Mouse (Mus musculus): ENCODE results near the gene Dusp1.

Gene Dusp1

DNA sequence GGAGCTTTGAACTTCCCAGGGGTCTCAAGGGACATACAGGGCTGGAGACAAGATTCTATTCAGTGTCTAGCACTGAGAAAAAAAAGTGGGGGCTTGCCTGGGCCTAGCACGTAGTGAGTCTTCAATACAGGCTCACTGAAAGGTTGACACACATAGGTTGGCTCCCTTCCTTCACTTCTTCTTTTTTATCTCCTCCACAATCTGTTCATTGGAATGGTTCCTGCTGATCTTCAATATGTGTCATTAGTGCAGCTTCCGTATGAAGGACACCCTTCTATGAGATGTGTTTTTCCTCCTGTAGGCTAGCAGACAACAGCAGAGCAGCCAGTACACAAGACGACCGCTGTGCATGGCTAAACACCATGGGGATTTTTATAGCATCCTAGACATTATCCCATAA, 37.1 kb downstream of the Dusp1 start:
- DNase-seq (ENCODE audit: low spot score in 2 of 2), result no peak

DNA sequence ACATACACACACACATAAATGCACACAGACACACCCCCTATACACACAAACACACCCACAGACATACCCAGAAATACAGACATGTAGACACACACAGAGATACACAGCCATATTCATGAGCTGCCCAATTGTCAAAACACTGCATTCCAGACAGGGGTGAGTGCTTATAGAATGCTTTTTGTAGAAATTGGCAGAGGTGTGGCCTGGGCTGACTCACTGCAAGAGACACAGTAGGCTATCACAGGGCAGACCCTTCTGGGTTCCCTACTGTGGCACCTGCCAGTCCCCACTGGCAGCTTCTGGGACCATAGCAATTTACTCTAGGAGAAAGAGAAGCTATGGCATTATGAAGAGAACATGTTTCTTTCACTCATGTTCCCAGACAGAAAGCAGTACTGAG, 37.6 kb downstream of the Dusp1 start:
- DNase-seq (ENCODE audit: low spot score in 2 of 2), result no peak

DNA sequence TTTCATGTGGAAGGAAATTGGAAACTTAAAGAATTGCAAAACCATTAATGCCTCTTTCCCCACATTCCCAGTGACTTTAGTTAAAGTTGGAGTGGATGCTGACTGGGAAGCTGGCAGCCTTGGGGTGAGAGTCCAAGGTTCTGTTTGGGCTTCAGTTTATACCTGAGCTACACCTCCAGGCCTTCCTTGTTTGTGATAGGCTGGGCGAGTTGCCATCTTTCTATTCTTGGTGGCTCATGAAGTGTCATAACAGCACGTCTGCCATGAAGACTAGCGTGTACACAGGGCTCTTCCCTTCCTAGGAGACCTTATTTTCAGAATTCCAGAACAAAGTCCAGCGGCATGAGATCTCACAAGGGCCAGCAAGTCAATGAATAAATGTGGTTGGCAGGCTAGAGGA, 39.2 kb downstream of the Dusp1 start:
- DNase-seq (ENCODE audit: low spot score in 2 of 2), result no peak

DNA sequence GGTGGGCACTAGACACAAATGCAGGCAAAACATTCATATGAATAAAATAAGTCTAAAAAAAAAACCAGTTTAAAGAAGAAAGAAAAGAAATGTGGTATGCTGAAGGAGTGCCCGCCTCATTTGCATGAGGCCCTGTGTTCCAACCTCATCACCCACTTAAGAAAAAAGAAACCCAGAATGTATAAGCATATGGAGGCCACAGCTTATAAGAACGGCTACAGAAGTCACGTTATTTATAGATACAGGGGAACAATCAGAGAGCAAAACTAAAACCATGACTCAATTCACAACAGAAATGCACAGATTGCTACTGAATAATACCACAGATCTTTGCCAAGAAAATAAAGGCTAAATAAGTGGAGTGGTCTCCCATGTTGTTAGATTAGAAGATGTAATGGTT, 43.6 kb downstream of the Dusp1 start:
- no peak for DNase-seq (ENCODE audit: low spot score in 2 of 2)

DNA sequence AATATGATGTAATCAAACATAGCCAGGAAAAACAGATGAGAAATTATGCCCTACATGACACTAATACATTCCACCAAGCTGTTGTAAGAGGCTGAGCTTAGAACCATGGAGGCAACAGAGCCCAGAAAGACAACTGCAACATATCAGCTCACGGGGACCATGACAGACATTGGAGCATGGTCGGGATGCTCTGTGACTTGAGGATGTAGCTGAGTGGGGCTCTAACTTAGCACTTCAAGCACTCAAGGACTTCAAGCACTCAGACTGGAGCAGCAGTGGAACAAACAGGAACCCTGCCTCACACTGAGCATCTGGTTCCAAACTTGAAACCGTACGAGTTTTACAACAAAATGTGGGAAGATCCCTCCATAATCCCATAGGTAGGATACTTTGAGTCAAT, 46.3 kb downstream of the Dusp1 start:
- no peak for DNase-seq (ENCODE audit: low spot score in 2 of 2)

DNA sequence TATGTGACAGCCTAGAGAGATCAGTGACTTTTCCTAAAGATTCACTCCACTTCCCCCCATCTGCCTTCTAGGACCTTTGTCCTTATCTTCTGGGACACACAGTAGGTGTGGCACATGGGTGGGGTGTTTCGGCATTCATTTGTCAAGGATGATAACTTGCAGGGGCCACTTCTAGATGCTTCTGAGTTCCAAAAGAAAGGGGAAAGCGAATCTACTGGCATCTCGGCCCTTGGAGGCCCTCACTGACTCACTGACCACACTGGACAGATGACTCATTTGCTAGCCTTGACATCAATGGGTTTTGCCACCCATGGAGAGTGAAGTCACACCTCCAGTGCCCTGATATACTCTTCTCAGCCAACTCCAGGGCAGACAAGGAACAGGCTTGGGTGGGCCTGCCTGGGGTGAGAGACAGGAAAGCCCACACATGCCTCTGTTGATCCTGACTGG, 47.3 kb downstream of the Dusp1 start:
- no peak for DNase-seq (ENCODE audit: low spot score in 2 of 2)

DNA sequence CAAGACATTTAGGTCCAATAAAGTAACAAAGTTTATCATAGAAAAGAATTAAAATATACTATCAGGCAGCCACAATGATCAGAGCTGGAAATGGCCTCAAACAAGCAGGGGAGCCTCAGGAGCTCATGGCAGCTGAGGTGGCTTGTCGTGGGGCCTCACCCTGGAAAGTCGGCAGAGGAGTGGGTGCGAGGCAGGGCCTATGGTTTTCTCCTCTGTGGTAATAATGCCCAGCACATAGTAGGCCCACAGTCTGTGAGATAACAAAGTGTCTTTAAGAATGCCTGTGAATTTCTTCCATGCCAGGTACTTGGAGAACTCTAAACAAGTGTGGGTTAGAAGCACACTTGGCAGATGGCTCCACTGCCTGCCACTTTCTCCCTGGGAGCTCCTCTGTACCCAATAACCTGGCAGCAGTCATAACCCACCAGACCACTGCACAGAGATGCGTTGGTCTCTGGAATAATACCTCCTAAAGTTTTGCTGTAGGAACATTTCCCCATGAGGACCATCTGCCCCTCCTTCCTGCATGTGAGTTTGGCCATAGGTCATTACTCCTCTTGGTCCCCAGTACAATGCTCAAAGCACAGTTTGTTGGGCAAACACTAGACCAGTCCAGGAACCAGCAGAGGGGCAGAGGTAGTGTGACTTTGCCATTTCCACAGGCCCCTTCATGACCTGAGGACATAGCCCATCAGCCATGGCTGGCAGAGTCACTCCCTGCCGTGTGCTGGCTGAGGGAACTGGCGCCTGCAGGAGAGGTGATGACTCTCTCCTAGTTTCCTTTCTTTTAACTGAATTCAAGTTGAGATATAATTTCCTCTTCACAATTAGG, 48.3 kb downstream of the Dusp1 start:
- no peak for DNase-seq (ENCODE audit: low spot score in 2 of 2)

DNA sequence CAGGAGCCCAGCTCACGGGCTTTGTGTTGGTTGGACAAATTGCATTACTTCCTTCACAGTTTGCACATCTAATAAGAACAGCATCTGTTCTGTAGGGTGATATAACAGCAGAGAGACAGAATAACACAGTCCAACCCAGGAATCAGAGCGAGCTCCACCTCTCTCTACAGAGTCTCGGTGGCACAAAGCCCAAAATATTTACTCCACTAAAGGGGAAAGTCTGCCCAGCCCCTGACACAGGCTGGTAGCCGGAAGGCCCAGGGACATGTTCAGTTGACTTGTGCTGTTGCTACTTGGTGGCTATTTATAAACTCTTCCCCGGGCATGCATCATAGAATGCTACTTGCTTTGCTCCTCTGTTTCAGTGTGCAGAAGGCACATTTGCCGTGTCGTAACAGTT, 49.0 kb downstream of the Dusp1 start:
- no peak for DNase-seq (ENCODE audit: low spot score in 2 of 2)

DNA sequence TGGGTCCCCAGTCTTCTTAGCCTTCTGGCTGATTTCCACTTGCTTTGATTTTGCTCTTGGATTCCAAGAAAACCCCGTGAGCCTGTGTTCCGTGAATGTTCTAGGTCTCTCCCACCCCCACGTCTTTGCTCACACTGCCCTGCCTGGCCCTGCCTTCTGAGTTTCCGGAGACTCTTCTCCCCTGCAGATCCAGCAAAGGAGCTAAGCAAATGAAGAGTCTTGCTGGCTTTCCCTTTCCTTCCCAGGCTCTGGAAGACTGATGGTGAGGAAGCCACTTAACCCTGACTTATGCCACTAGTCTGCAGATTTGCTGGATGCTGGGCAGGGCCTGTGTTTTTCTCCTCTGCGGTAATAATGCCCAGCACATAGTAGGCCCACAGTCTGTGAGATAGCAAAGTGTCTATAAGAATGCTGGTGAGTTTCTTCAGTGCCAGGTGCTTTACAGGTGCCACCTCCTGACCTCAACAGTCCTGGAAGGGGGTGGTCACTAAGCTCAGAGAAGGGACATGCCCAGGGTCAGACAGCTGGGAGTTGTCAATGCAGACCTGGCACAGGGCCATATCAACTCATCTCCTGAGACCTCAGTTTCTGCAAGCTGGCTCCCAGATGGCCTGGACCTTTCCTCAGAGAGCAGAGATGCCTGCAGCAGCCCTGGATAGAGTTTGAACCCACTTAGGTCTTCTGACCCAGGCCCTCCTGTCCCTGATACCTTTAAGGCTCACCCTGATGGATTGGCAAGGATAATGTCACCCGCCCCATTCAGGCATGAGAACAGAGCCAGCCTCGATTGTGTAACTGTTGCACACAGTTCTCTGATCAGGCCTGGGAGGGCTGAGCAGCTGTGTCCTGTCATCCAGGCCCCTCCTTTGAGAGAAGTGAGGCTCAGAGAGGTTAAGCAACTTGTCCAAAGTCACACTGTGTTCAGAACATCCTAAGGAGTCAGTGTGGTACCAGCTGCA, 49.8 kb downstream of the Dusp1 start:
- peak in 1 of 2 experiments; percentile 75 for DNase-seq (ENCODE audit: low spot score in 2 of 2)

DNA sequence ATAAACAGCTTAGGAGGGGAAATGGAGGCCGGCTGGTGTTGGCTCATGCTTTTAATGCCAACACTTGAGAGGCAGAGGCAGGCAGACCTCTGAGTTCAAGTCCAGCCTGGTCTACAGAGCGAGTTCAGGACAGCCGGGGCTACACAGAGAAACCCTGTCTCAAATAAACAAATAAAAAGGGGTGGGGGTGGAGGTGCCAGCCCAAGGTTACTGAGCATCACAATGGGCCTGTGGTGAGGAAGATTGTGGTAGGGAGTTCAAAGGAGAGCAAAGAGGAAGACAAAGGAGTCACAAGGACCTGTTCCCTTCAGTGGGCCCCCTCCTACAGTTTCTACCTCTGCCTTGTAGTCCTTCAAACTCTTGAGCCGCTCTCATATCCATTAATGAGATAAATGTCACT, 50.7 kb downstream of the Dusp1 start:
- no peak for DNase-seq (ENCODE audit: low spot score in 2 of 2)

DNA sequence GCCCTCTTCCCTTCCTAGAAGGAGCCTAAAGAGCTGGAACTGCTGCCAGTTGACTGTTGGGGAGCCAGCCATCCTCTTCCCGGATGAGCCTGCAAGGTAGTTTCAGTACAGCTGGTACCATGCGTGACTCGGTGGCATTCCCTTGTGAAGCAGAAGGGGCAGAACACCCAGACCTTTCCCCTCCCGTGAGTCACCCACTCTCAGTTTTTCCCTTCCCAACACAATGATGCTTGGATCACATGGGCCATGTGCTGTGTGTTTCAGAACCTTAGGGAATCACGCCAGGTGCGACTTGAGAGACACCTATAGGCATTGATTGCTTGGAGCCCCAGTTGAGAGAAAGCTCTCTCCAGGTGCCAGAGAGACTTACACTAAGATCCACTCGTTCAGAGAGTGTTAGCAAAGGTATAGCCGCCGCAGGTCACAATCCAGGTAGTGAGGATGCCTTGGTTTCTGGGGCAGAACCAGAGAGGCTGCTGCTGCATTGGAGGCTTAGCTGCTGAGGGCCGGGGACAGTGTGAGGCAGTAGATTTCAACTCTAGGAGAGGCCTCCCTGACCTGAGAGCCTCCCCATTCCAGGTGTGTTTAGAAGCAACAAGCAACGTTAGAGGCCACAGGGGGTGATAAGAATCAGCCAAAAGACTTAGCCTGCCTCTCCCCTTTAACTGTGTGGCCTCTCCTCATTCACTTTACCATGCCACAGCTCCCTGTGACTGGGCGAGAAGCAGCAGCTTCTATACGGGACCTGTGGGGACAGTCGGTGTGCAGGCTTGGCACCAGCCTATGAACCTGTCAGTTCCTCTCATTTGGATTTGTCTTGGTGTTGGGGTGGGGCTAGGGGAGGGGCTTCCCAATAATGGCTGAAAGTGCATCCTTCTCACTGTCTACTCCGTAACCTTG, 51.5 kb downstream of the Dusp1 start:
- no peak for DNase-seq (ENCODE audit: low spot score in 2 of 2)

DNA sequence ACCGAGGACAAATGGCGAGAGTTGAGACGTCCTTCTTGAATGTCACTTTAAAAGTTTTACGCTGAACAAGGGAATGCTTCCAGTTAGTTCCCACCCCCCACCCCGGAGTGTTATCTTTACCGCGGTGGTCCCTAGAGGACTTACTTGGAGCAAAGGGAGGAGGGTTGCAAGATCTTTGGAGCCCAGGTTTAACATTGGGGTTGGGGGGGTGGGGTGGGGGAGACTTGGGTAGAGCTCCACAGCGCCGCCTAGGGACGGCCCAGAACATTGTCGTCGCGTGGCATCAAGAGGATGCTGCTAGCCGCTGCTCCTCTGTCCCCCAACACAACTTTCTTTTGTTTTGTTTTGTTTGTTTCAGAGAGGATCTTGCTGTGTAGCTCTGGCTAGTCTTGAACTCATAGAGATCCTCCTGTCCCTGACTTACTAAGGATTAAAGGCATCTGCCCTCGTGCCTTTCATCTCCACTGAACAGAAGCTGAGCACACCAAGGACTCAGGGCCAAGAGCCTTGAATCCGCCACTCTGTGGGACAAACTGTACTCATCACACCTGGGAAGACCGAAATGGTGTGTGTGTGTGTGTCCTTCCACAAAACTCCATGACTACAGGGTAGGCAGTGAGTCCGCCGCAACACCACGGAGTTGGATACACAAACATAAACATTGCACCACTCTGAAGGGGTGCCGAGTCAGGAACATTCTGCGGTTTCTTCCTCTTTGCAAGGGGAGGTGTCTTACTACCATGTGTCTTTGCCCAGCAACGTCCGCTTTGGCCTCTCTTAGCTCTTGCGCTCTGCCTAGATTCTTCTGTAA, 52.8 kb downstream of the Dusp1 start:
- no peak for DNase-seq (ENCODE audit: low spot score in 2 of 2)

DNA sequence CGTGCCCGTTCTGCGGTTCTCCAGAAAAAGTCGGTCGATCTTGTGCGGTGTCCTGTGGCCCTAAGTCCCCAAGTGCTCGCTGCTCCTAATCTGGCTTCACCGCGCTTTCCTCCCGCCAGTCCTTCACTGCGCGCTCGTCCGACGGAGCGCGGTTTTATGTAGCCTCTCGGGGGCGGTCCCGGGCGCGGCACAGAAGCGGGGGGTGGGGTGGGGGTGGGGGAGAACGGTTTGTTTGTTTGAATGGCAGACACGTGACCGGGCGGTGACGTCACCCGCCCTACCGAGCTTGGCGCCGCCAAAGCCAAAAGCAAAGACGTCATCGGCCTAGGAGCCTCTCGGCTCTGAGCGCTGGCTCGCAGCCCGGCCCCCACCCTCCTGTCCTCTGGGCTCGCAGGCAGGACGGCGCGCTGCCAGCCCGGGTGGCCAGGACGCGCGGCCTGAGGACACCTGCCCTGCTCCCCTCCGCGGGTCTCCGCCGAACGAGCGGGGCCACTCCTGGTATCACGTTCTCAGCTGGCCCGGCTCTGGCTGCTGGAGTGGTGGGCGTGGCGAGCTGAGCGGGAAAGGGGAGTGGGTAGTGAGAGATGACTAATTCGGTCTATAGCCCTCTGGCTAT, 53.5 kb downstream of the Dusp1 start:
- peak; percentile 90 to 96 for DNase-seq (ENCODE audit: low spot score in 2 of 2)

DNA sequence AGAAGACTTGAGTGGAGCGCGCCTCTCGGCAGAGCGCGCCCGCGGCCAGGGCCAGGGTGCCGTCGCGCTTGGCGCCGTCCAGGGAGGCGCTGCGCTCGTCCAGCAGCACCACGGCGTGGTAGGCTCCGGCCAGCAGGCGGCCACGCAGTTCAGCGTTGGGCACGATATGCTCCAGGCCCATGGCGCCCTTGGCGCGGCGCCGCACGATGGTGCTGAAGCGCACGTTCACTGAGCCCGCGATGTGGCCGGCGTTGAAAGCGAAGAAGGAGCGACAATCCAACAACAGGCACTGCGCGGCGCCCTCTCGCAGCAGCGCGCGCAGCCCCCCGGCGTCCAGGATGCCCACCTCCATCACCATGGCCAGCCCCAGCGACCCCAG, 54.0 kb downstream of the Dusp1 start:
- DNase-seq (ENCODE audit: low spot score in 2 of 2), result peak; percentile 78 to 83

DNA sequence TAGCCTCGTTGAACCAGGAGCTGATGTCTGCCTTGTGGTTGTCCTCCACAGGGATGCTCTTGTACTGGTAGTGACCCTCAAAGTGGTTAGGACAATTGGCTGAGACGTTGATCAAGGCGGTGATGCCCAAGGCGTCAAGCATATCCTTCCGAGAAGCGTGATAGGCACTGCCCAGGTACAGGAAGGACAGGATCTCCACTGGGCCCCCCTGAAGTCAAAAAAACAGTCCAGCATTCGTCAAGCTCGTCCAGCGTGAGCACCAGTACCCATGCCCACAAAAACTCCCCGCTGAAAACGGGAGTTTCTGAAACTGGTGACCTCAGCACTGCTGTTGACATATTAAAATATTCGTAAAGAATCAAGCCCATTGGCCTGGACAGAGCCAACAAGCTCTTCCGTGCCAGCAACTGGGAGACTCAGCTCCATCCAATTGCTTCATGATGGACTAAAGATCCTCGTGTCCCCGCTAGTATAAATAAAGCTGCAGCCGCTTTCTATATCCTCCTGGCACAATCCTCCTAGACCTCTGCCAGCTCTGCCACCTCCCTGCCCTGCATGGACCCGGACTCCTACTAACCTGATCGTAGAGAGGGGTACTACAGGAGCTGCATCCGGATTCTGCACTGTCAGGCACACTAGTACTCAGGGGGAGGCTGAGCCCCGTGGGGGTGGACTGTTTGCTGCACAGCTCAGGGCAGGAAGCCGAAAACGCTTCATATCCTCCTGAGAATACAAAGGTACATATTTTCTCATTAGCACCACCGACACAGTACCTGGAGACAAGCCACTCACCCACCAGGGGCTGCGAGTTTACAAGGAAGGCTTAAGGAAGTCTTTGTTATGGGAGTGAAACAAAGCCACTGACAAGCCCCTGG, 54.7 kb downstream of the Dusp1 start:
- DNase-seq (ENCODE audit: low spot score in 2 of 2), result peak in 1 of 2 experiments; percentile 57

DNA sequence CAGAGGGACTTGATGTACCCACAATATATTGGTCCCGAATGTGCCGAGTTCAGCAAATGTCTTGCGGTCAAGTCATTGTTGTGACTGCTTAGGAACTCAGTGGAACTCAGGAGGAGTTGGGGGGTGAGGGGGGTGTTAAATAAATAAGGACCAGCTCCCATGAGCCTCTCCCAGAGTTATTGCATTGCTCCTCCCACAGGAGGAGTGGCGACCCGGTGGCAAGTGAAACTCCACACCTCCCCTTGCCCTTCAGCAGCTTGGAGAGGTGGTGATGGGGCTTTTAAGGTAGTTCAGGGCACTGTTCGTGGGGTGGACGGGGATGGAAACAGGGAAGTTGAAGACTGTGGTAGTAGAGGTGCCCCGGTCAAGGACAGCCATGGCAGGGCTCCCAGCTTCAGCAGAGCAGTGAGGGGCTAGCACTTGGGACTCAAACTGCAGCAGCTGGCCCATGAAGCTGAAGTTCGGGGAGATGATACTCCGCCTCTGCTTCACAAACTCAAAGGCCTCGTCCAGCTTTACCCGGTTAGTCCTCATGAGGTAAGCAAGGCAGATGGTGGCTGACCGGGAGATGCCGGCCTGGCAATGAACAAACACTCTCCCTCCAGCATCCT, 55.8 kb downstream of the Dusp1 start:
- no peak for DNase-seq (ENCODE audit: low spot score in 2 of 2)

DNA sequence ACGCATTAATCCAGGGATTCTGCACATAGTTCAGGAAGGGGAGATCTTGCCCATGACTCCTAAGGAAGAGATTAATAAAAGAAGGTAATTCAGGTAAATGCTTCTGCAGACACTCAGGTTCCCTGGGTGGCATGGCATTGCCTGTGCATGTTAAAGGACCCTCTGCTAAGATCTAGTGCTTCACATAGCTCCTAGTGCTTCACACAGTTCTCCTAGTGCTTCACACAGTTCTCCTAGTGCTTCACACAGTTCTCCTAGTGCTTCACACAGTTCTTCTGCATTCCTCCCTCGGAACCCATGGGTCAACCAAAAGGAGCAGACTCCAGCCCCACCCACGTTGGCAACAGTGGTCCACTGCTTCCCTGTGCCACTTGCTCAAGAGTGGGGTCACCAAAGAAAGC, 56.7 kb downstream of the Dusp1 start:
- no peak for DNase-seq (ENCODE audit: low spot score in 2 of 2)

DNA sequence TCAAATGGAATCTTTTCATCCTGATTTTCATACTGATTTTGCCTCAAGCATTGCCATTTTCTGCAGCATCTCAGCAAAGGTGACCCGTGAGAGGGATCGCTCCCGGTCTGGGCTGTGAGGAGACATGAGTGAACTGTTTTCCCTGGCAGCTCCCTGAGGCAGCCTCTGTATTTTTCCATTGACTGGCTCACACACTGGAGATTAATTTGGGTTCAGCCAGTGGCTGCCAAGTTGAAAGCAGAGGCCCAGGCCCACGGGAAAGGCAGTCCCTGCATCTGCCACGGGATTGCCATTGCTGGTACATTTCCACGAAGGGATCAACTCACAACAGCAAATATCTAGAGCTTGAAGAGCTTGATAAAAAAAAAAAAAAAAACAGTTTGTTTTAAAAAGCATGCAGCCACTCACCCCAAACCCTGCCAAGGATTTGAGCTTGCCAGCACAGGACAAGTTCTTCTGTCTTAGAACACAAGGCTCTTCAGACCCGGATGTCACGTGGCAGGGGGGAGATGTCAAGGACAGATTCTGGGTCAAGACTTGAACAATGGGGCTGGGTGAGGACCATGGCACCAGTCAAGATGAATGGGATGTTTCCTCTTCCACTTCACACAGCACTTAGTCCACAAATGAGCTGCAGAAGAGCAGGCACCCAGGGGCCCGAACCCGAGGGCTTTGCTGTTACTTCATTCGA, 57.8 kb downstream of the Dusp1 start:
- DNase-seq (ENCODE audit: low spot score in 2 of 2), result peak; percentile 58 to 72
